Mouse (Mus musculus) embryonic fibroblast, embryonic 13.5 days (primary cell): Measurements from ENCODE around the gene Ikzf4. TPM values are rescaled to one million over a fixed set of nuclear protein-coding genes. Genes with fewer than 3 reads are reported as not detected.

Experiments
- H3K27ac ChIP-seq: 2 replicates; pipeline ENCODE4 v1.5.1; 2012; ENCODE audit warnings: low read length, control low read depth, inconsistent platforms; ENCODE audit not compliant: insufficient read depth
- H3K4me1 ChIP-seq: 2 replicates; pipeline ENCODE4 v1.6.1; 2011; ENCODE audit warnings: low read length; ENCODE audit not compliant: control insufficient read depth, insufficient read depth
- H3K4me3 ChIP-seq: 2 replicates; pipeline ENCODE4 v1.5.1; 2011; ENCODE audit warnings: mild to moderate bottlenecking, control low read depth, low read length; ENCODE audit not compliant: insufficient read depth
- CTCF ChIP-seq: IDR thresholded peaks from 2 replicates; pipeline ENCODE4 v1.5.1; 2011; ENCODE audit warnings: mild to moderate bottlenecking, control low read depth, low read length, moderate library complexity, borderline replicate concordance; ENCODE audit not compliant: insufficient read depth
- POLR2A ChIP-seq: IDR thresholded peaks from 2 replicates; pipeline ENCODE4 v1.6.1; 2011; ENCODE audit warnings: low read depth, mild to moderate bottlenecking, control low read depth, low read length, moderate library complexity
- polyA plus RNA-seq: library from polyadenylated mRNA; stranded (reverse); fragments of >200 nt; gene quantifications from 2 replicates; pipeline ENCODE4 v1.2.4, GENCODE M21; 2011; ENCODE audit warnings: low read depth; ENCODE audit not compliant: missing spikeins, insufficient read length

The Ikzf4 gene
- 2.3 and 4.8 TPM in 2 replicates for polyA plus RNA-seq

DNA sequence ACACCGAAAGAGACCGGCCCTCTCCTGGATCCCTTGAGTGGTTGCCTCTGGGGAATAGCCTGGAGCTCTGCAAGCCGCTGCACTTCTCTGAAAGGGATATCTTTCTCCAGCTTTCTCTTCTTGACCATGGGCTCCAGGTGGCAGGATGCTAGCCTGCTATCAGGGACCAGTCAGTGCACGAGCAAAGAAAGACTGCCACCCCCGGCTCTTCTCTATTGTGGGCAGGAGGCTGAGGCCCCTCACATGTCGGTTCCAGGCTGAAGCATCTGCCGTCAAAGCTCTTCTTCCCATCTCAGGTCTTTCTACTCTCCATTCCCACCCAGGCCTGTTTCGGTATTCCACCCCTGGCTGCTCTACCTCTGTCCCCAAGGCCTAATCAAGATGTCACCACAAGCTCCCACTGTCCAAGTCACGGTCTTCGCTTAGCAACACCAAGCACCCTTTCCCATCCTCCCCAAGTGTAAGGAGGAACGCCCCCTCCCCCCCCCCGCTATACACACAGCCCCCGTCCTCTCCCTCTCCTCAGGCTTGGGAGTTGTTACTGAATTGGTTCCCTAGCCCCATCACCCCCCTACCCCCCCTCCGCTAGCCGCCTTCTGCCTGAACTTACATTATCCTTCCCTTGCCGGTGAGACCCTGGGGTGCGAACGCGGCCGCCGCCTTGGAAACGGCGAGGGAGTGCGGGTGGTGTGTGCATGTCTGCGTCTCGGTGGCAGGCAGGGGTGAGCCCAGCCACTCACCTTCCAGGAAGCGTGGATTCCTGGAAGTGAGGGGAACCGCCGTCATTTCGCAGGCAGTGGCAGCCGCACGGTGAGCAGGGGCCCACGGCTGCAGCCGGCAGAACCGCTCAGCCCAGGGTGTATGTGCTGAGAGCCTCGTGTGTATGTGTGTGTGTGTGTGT lies at the start of gene Ikzf4:
Gene Ikzf4 (minus strand): TSS at position 881 of the 901 bp plus-strand sequence.
- peak; percentile 37; the same call in 1 of the 2 replicates for TF ChIP-seq POLR2A
- no peak for TF ChIP-seq CTCF
- peak within 1 kb of the TSS; percentile 21 for H3K4me3 ChIP-seq
- H3K4me1 ChIP-seq, result no peaks in the 10 kb centered on the region
- H3K27ac ChIP-seq, result no peak within 1 kb of the TSS

DNA sequence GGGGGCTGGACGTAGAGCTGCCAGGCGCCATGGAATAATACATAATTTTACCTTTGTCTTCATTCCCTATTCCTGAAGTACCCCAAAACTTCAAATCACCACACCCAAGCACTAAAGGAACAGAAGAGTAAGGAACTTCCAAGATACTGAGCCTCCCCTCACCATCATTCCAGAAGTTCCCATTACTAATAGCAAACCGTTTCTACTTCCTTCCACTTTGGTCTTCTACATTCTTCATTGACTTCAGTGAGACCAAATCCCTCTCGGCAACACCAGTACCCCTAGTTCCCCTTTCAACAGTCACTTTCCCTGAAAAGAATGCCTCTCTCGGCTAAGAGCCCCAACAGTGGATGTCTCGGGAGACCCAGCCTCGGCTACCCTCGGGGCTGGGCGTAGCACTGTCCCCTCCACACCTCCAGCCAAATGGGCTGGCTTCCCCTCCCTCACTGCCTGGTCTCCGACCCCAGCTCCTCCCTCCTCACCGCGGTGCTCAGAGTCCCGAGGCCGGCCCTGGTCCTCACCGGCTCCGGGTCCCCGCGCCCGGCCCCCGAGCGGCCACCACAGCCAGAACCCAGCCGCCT lies 49.7 kb upstream of the Ikzf4 start:
- peak overlapping the region; percentile 93 for H3K4me3 ChIP-seq
- TF ChIP-seq POLR2A (no peak), CTCF (no peak)
- H3K4me1 ChIP-seq, result 0 out of 2 replicates have a peak, but pooled peaks cover 2% of the 10 kb centered on the region
- peak overlapping the region; percentile 67 for H3K27ac ChIP-seq

DNA sequence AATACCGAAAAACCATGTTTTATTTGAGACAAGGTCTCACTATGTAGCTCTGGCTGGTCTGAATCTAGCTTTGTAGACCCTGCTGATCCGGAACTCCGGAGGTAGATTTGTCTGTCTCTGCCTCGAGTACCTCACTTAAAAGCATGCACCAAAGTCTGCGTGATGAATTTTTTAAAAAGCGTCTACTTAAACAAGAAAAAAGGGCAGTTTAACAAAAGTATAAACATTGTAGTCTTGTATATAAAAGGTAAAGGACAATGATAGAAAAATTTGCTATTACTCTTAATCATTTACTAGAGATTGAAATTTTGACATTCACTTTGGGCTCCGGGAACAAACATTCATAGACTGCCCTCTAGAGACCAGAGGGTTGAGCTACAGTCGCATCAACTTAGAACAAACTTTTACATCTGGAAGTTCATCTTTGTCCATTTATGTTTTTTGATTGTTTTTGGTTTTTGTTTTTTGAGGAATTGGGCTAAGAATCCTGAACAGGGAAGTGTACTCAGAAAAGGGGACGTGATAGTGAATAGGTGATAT lies 28.7 kb upstream of the Ikzf4 start:
- Histone ChIP-seq H3K4me1 (peaks cover 5% of the 10 kb centered on the region), H3K27ac (no peak overlapping the region; the same call in 1 of the 2 replicates), H3K4me3 (peak overlapping the region; percentile 51)
- TF ChIP-seq POLR2A (no peak), CTCF (no peak)

DNA sequence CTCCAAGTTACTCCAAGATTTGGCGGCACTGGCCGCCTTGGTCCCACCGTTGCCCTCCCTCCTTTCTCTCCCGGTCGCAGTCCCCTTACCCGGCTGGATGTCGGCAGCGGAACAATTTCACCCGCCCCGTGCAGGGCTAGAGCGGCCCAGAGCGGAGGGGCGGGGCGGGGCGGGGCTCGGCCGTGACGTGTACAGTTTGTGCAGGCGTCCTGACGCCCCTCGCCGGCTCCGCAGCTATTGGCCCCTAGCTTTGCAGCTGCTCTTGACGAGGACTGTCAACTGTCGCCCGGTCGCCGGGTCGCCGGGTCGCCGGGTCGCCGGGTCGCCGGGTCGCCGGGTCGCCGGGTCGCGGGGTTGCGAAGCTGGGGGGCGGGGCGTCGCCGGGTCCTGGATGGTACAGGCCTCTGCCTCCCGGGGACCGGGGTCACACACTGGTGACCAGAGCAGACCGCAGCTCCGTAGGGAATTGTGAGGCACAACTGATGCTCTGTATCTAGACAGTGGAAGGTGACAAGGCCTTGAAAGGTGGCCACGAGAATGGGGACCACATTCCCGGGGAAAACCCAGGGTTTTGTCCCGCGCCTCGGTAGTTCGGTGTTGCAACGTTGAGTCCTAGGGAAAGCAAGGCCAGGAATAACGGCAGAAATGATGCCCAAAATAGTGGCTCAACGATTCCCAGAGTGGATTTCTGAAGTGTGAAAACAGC lies 28.1 kb upstream of the Ikzf4 start, which contains the start of gene Suox:
Gene Suox (minus strand): TSS at position 311 of the 706 bp plus-strand sequence.
- H3K4me1 ChIP-seq, result peaks cover 7% of the 10 kb centered on the region
- peak; percentile 84 for TF ChIP-seq POLR2A
- TF ChIP-seq CTCF, result no peak
- H3K4me3 ChIP-seq, result peak within 1 kb of the TSS; percentile 60
- H3K27ac ChIP-seq, result no peak within 1 kb of the TSS; the same call in 1 of the 2 replicates

DNA sequence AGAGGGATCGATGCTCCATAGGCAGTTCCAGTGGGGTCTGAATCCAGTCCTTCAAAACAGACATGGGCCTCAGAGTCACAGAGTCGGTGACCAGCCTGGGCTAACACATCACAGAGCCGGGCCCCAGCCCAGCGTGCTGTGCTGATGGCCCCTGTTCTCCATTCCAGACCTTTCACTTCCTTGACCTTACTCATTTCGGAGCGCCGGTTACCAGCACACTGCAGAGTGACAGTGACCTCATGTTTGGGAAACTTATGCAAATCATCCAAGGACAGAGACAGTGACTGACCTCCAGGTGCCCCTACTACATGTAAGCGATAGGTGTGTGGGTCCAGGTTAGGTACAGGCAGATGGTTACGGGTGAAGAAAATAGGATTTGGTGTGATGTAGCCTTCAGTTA lies 25.4 kb upstream of the Ikzf4 start:
- Histone ChIP-seq H3K4me3 (no peak overlapping the region), H3K27ac (no peak overlapping the region), H3K4me1 (peaks cover 7% of the 10 kb centered on the region)
- TF ChIP-seq CTCF (no peak), POLR2A (no peak)

DNA sequence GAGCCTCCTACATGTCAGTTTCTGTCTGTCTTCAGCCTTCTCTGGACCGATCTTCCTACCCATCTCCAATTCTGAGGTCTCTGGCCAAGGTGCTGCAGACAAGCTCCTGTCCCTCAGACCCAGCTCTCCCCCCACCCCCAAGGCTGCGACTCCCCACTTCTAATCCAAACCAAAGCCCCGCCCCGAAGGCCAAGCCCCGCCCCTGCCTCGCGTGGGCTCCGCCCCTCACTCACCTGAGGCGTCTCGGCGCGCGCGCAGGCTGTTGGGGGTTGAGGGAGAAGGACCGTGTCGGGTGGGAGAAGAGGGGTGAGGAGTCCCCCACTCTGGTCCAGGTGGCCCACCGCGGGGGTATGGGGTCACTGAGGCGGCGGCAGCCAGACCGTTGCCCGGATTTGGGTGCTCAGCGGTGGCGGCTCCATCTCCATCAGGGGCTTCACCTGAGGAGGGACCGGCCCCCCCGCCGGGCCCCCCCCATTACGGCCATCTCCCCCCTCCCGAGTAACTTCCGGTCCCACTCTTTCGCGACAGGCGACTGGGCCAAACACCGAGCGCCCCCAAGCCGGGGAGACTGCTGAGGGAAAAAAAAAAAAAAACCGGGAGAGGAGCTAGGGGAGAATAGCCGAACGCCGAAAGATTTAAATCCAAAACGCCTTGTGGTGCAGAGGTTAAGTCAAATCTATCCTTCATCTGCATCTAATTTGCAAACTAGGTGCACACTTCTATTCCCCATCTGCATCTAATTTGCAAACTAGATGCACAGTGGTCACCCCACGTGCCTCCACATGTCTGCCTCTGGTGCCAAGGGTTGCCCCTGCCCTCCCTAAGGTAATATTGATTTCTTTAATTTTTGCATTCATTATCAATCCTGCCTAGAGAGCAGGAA lies 23.2 kb upstream of the Ikzf4 start:
- TF ChIP-seq POLR2A (no peak), CTCF (no peak)
- H3K27ac ChIP-seq, result no peak overlapping the region
- H3K4me3 ChIP-seq, result peak overlapping the region; percentile 54
- H3K4me1 ChIP-seq, result peaks cover 7% of the 10 kb centered on the region

DNA sequence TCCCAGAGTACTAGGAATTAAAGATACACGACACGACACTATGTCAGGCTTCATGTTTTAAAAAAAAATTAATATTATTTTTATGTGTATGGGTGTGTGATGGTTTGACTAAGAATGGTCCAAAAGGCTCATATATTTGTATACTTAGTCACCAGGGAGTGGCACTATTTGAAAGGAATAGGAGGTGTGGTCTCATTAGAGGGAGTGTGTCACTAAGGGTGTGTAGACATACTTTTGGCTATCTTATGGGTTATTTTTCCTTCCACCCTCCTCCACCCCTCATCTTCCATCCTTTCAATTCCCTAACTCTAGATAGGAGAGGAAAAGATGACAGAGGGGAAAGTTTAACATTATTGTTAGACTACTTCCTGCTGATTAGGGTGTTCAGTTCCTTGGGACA lies 20.0 kb upstream of the Ikzf4 start:
- TF ChIP-seq POLR2A (no peak), CTCF (no peak)
- Histone ChIP-seq H3K4me3 (no peak overlapping the region), H3K27ac (no peak overlapping the region), H3K4me1 (peaks cover 7% of the 10 kb centered on the region)

DNA sequence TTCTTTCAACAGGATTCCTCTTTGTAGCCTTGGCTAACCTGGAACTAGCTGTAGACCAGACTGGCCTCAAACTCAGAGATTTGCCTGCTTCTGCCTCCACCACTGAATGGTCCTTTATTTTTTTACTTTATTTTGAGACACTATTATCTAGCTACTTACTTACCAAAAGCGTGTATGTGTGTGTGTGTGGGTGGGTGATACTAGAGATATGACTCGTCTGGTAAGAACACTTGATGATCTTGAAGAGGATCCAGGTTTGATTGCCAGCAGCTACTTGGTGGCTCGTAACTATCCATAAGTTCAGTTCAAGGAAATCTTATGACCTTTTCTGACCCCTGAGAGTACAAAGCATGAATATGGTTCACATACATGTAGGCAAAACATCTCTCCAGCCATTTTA lies 19.5 kb upstream of the Ikzf4 start:
- TF ChIP-seq POLR2A (no peak), CTCF (no peak)
- Histone ChIP-seq H3K4me1 (peaks cover 7% of the 10 kb centered on the region), H3K27ac (no peak overlapping the region), H3K4me3 (no peak overlapping the region)
